In genomic region chr15:12397032-12397431, GRCm38 (mm10) we compare ENCODE assay signal across 26 mouse cellular contexts.
A peak's percentile ranks its signal among the peaks of the same experiment; 100 is the strongest.
DNase-seq lines count a peak whose midpoint lies in the region; ATAC-seq and TF ChIP-seq lines count a peak whose summit lies in the region.
"Had no signal": no experiment of that assay in that cellular context is flagged by ENCODE, and none has a peak within 500 bp of the region (broad histone marks: within the 10 kb centered on the region; RNA-seq: fewer than 3 reads in every experiment).

No protein-coding gene starts in this region.

- no peaks in the 10 kb centered on the region for H3K4me1 ChIP-seq in intestine, embryonic 15.5 days (replicated peaks)
- no peaks in the 10 kb centered on the region for H3K4me1 ChIP-seq in intestine, postnatal 0 days (replicated peaks; ENCODE audit: control insufficient read depth, insufficient read depth, low read length)
- H3K4me1 ChIP-seq in CH12.LX (ENCODE audit: control insufficient read depth in 1 of 2, insufficient read depth in 2 of 2) = no peaks in the 10 kb centered on the region
- H3K4me1 ChIP-seq in stomach, postnatal 0 days (replicated peaks; ENCODE audit: control insufficient read depth, insufficient read depth) = no peaks in the 10 kb centered on the region
- H3K4me1 ChIP-seq: embryonic facial prominence, embryonic 13.5 days; embryonic facial prominence, embryonic 15.5 days; forebrain, embryonic 10.5 days; forebrain, embryonic 12.5 days had no signal

- no peak for TF ChIP-seq POLR2A in CH12.LX (IDR thresholded peaks at IDR 0.05; ENCODE audit: low read depth, low read length)

- no peak overlapping the region for H3K4me3 ChIP-seq in intestine, embryonic 15.5 days (replicated peaks)
- H3K4me3 ChIP-seq in intestine, postnatal 0 days (ENCODE audit: low read depth, low read length) = no peak overlapping the region
- no peak overlapping the region for H3K4me3 ChIP-seq in CH12.LX (replicated peaks in 1 of 3; ENCODE audit: low read depth in 2 of 3, low read length in 2 of 3, poor library complexity in 1 of 3)
- no peak overlapping the region for H3K4me3 ChIP-seq in stomach, postnatal 0 days (ENCODE audit: low read depth, low read length)
- H3K4me3 ChIP-seq: embryonic facial prominence, embryonic 13.5 days; embryonic facial prominence, embryonic 15.5 days; erythroblast, embryonic 14.5 days; forebrain, embryonic 10.5 days; forebrain, embryonic 12.5 days had no signal

- dilution Hi-C loops in CH12.LX (cut with MboI; ENCODE audit: extremely low pct_ligation_motif_present, extremely low pct_unique_long_range_greater_than_20kb, low sequenced_read_pairs) = no loop called here

- WGBS in intestine, embryonic 15.5 days = 62% methylated on average over 6 of the region's 6 CpGs
- WGBS in intestine, postnatal 0 days = 54% methylated on average over 6 of the region's 6 CpGs
- WGBS in stomach, postnatal 0 days = 51% methylated on average over 6 of the region's 6 CpGs

- TF ChIP-seq RAD21 in CH12.LX (IDR thresholded peaks at IDR 0.05; ENCODE audit: low read depth, low read length) = no peak

- no peaks in the 10 kb centered on the region for H3K9me3 ChIP-seq in intestine, embryonic 15.5 days
- no peaks in the 10 kb centered on the region for H3K9me3 ChIP-seq in intestine, postnatal 0 days (ENCODE audit: control insufficient read depth)
- no peaks in the 10 kb centered on the region for H3K9me3 ChIP-seq in CH12.LX (replicated peaks; ENCODE audit: low read length)
- no peaks in the 10 kb centered on the region for H3K9me3 ChIP-seq in stomach, postnatal 0 days (ENCODE audit: control insufficient read depth, low read length)
- H3K9me3 ChIP-seq: embryonic facial prominence, embryonic 13.5 days; embryonic facial prominence, embryonic 15.5 days; forebrain, embryonic 10.5 days; forebrain, embryonic 12.5 days had no signal

- ATAC-seq in intestine, embryonic 15.5 days = 0 out of 2 replicates have a peak, but pooled peaks have one; percentile 34
- no peak for ATAC-seq in intestine, postnatal 0 days
- ATAC-seq in stomach, postnatal 0 days (ENCODE audit: low FRiP score, low TSS enrichment) = peak; percentile 80
- no peak for ATAC-seq in cerebellum, adult (ENCODE audit: insufficient number of reproducible peaks, low FRiP score, low TSS enrichment)
- ATAC-seq: CD4-positive, CD25-positive, alpha-beta regulatory T cell, adult 4 months; forebrain, embryonic 14.5 days; forebrain, embryonic 16.5 days had no signal

- no peak overlapping the region for H3K4me2 ChIP-seq in intestine, embryonic 15.5 days (replicated peaks)
- no peak overlapping the region for H3K4me2 ChIP-seq in intestine, postnatal 0 days (replicated peaks; ENCODE audit: low read depth)
- no peak overlapping the region for H3K4me2 ChIP-seq in CH12.LX (ENCODE audit: insufficient read depth, low read depth, poor library complexity, severe bottlenecking)
- no peak overlapping the region for H3K4me2 ChIP-seq in stomach, postnatal 0 days (replicated peaks; ENCODE audit: low read depth)
- H3K4me2 ChIP-seq: embryonic facial prominence, embryonic 13.5 days; embryonic facial prominence, embryonic 15.5 days; forebrain, embryonic 12.5 days had no signal

- no peaks in the 10 kb centered on the region for H3K27me3 ChIP-seq in intestine, embryonic 15.5 days (replicated peaks)
- H3K27me3 ChIP-seq in intestine, postnatal 0 days (replicated peaks; ENCODE audit: control insufficient read depth, insufficient read depth, low read length) = no peaks in the 10 kb centered on the region
- H3K27me3 ChIP-seq in CH12.LX (replicated peaks) = no peaks in the 10 kb centered on the region
- H3K27me3 ChIP-seq in stomach, postnatal 0 days (ENCODE audit: control insufficient read depth, insufficient read depth, low read length) = no peaks in the 10 kb centered on the region
- H3K27me3 ChIP-seq: embryonic facial prominence, embryonic 13.5 days; embryonic facial prominence, embryonic 15.5 days; forebrain, embryonic 12.5 days had no signal

- TF ChIP-seq EP300 in CH12.LX (IDR thresholded peaks at IDR 0.05; ENCODE audit: low read length) = no peak
- TF ChIP-seq EP300 in stomach, postnatal 0 days (optimal IDR thresholded peaks at IDR 0.05) = no peak

- no peak overlapping the region for H3K27ac ChIP-seq in intestine, embryonic 15.5 days
- H3K27ac ChIP-seq in intestine, postnatal 0 days (ENCODE audit: low read depth, low read length) = no peak overlapping the region
- H3K27ac ChIP-seq in CH12.LX (ENCODE audit: insufficient read depth, low read depth) = no peak overlapping the region
- H3K27ac ChIP-seq in stomach, postnatal 0 days (replicated peaks) = no peak overlapping the region
- H3K27ac ChIP-seq: embryonic facial prominence, embryonic 13.5 days; embryonic facial prominence, embryonic 15.5 days; forebrain, embryonic 10.5 days; forebrain, embryonic 12.5 days had no signal

- DNase-seq in 416B (ENCODE audit: low read depth) = peak; percentile 8
- DNase-seq in CH12.LX (ENCODE audit: extremely low read depth) = no peak
- peak; percentile 53 for DNase-seq in stomach, postnatal 0 days (ENCODE audit: low spot score)
- DNase-seq in layer of hippocampus, postnatal 10 days (ENCODE audit: low spot score in 2 of 2) = no peak
- DNase-seq: adrenal gland, adult 8-10 months; adrenal gland, postnatal 14 days; adrenal gland, postnatal 36 days; B cell, adult 2 months; cerebellum, adult 11 months; cerebellum, adult 18-20 months; cerebellum, adult 8-10 months; cerebellum, adult 9-11 months; cerebellum, postnatal 14 days; cerebellum, postnatal 36 days; embryo, embryonic 11 days had no signal

- in situ Hi-C loops in CH12.LX (cut with MboI; ENCODE audit: low pct_ligation_motif_present, low pct_unique_long_range_greater_than_20kb, low sequenced_read_pairs) = no loop called here

- no peak overlapping the region for H3K9ac ChIP-seq in intestine, embryonic 15.5 days
- no peak overlapping the region for H3K9ac ChIP-seq in intestine, postnatal 0 days (ENCODE audit: low read depth, low read length)
- no peak overlapping the region for H3K9ac ChIP-seq in CH12.LX (ENCODE audit: insufficient read depth, low read depth)
- no peak overlapping the region for H3K9ac ChIP-seq in stomach, postnatal 0 days (ENCODE audit: low read length)
- H3K9ac ChIP-seq: embryonic facial prominence, embryonic 13.5 days; embryonic facial prominence, embryonic 15.5 days; forebrain, embryonic 12.5 days had no signal

- no peak for TF ChIP-seq CTCF in intestine, postnatal 0 days (IDR thresholded peaks at IDR 0.05; ENCODE audit: low read depth)
- TF ChIP-seq CTCF in CH12.LX (conservative IDR thresholded peaks at IDR 0.05 in 1 of 2, IDR thresholded peaks at IDR 0.05 in 1 of 2; ENCODE audit: low read depth in 2 of 2, low read length in 2 of 2) = no peak
- no peak for TF ChIP-seq CTCF in stomach, postnatal 0 days (IDR thresholded peaks at IDR 0.05; ENCODE audit: low read depth)

- no peaks in the 10 kb centered on the region for H3K36me3 ChIP-seq in intestine, embryonic 15.5 days
- H3K36me3 ChIP-seq in intestine, postnatal 0 days (ENCODE audit: control insufficient read depth, insufficient read depth) = peaks cover 39% of the 10 kb centered on the region
- H3K36me3 ChIP-seq in CH12.LX (replicated peaks in 1 of 2; ENCODE audit: control insufficient read depth in 1 of 2, insufficient read depth in 1 of 2, low read length in 1 of 2) = no peaks in the 10 kb centered on the region
- 0 out of 2 replicates have a peak, but pooled peaks cover 9% of the 10 kb centered on the region for H3K36me3 ChIP-seq in stomach, postnatal 0 days (ENCODE audit: control insufficient read depth, insufficient read depth, low read length)
- H3K36me3 ChIP-seq: forebrain, embryonic 10.5 days; forebrain, embryonic 12.5 days had no signal

- H3K79me2 ChIP-seq in CH12.LX (replicated peaks; ENCODE audit: control insufficient read depth, extremely low read depth, insufficient read depth, poor library complexity, severe bottlenecking) = no peaks in the 10 kb centered on the region

TF ChIP-seq in CH12.LX, 34 proteins besides CTCF, POLR2A, EP300 and RAD21:
- TF ChIP-seq TCF12 (IDR thresholded peaks at IDR 0.05; ENCODE audit: low read depth, low read length) (no peak), BHLHE40 (IDR thresholded peaks at IDR 0.05; ENCODE audit: low read depth, low read length) (peak; percentile 51)

Comparison
In these comparisons a context has a peak if more than half of its experiments do, and no peak if none do; other contexts are left out.
1. ATAC-seq: peak in intestine, embryonic 15.5 days (single experiment) and stomach, postnatal 0 days (single experiment); none in intestine, postnatal 0 days (single experiment) and cerebellum, adult (single experiment).
2. DNase-seq: peak in 416B (single experiment) and stomach, postnatal 0 days (single experiment); none in CH12.LX (single experiment) and layer of hippocampus, postnatal 10 days (0 of 2).